Mouse (Mus musculus) midbrain, embryonic 12.5 days (tissue): Measurements from ENCODE around the gene Epha3. TPM values are rescaled to one million over a fixed set of nuclear protein-coding genes. Genes with fewer than 3 reads are reported as not detected.

ENCODE experiments used
- ATAC-seq: fragments of 200-750 bp; cut with Nextera tagmentation; 2 replicates; pipeline ENCODE4 v1.8.0; 2017; ENCODE audit warnings: low read depth, moderate TSS enrichment, moderate library complexity; ENCODE audit not compliant: low FRiP score
- H3K27ac ChIP-seq: fragments of 300-500 bp; sonication (generic); replicated peaks from 2 replicates; pipeline ENCODE4 v1.5.1; 2016; ENCODE audit warnings: mild to moderate bottlenecking
- H3K27me3 ChIP-seq: fragments of 300-500 bp; sonication (generic); 2 replicates; pipeline ENCODE4 v1.6.1; 2016; ENCODE audit warnings: mild to moderate bottlenecking
- H3K36me3 ChIP-seq: fragments of 300-500 bp; sonication (generic); 2 replicates; pipeline ENCODE4 v1.6.1; 2016
- H3K4me1 ChIP-seq: fragments of 300-500 bp; sonication (generic); 2 replicates; pipeline ENCODE4 v1.6.1; 2016
- H3K4me2 ChIP-seq: fragments of 300-500 bp; sonication (generic); replicated peaks from 2 replicates; pipeline ENCODE4 v1.6.1; 2016; ENCODE audit warnings: mild to moderate bottlenecking, moderate library complexity
- H3K4me3 ChIP-seq: fragments of 300-500 bp; sonication (generic); 2 replicates; pipeline ENCODE4 v1.5.1; 2016; ENCODE audit warnings: mild to moderate bottlenecking
- H3K9ac ChIP-seq: fragments of 300-500 bp; sonication (generic); replicated peaks from 2 replicates; pipeline ENCODE4 v1.6.1; 2016; ENCODE audit warnings: mild to moderate bottlenecking, moderate library complexity
- H3K9me3 ChIP-seq: fragments of 300-500 bp; sonication (generic); 2 replicates; pipeline ENCODE4 v1.6.1; 2016; ENCODE audit warnings: mild to moderate bottlenecking
- WGBS: fragments of 180-500 bp; shearing (Covaris S2); methylation state at CpG from one replicate; pipeline ENCODE4 v1.1.7; 2016; 5-methylcytosine and 5-hydroxymethylcytosine counted together
- polyA plus RNA-seq: library from polyadenylated mRNA; unstranded; fragments of >200 nt; fragmentation: Nextera tagmentation; extraction: Ambion mirVana; gene quantifications from 2 replicates; pipeline ENCODE4 v1.2.1, GENCODE M21; 2016

Gene Epha3
- polyA plus RNA-seq, 1 experiment from 2014 or later = 36.4 TPM

DNA sequence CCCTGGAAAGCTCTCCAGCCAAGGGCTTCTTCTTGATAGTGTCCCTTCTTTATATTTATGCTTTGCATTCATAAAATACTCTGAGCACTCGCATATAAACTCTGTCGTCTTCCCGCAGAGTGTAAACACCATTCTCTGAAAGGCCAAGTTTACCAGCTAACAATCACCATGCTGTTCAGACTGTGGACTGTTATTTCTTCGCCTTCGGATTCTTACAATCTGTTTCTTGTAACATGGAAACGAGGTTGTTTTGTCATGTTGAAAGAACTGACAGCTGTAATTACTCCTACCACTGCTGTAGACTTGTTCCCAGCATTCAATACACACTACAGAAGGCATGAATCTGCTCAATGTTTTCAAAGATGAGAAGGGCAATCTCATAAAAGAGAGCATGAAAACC lies 46.4 kb downstream of the Epha3 start:
- H3K27me3 ChIP-seq = no peaks in the 10 kb centered on the region
- 0 out of 2 replicates have a peak overlapping the region, but pooled peaks have one; percentile 20 for H3K27ac ChIP-seq
- no peak overlapping the region for H3K9ac ChIP-seq
- H3K4me2 ChIP-seq = no peak overlapping the region
- H3K9me3 ChIP-seq = no peaks in the 10 kb centered on the region
- ATAC-seq = peak; percentile 53; the same call in 1 of the 2 replicates
- no peak overlapping the region for H3K4me3 ChIP-seq
- no peaks in the 10 kb centered on the region for H3K36me3 ChIP-seq
- WGBS = 44% methylated on average over 6 of the region's 6 CpGs
- peaks cover 10% of the 10 kb centered on the region for H3K4me1 ChIP-seq

DNA sequence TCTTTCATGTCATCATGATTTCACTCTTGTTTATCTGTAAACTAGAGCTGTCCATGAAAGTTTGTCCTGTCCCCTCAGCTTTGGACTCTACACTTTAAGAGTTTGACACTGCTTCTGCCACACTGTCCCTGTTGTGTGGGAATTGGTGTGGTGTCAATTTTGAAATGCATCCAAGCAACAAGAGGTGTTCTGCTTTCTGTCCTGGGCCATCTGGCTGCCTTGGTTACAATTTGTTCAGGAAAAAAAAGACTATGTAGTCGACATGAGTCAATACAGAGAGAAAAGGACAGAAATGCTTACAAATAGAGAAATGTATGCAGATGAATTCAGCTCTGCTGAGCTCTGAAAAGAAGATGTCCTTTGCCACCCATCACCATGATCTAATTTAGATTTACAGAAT lies 47.3 kb downstream of the Epha3 start:
- H3K4me1 ChIP-seq = peaks cover 10% of the 10 kb centered on the region
- no peak overlapping the region for H3K9ac ChIP-seq
- 21% methylated on average over 1 of the region's 1 CpGs for WGBS
- H3K4me3 ChIP-seq = no peak overlapping the region
- 0 out of 2 replicates have a peak overlapping the region, but pooled peaks have one; percentile 17 for H3K27ac ChIP-seq
- no peak for ATAC-seq
- no peaks in the 10 kb centered on the region for H3K27me3 ChIP-seq
- H3K36me3 ChIP-seq = no peaks in the 10 kb centered on the region
- no peak overlapping the region for H3K4me2 ChIP-seq
- H3K9me3 ChIP-seq = no peaks in the 10 kb centered on the region

DNA sequence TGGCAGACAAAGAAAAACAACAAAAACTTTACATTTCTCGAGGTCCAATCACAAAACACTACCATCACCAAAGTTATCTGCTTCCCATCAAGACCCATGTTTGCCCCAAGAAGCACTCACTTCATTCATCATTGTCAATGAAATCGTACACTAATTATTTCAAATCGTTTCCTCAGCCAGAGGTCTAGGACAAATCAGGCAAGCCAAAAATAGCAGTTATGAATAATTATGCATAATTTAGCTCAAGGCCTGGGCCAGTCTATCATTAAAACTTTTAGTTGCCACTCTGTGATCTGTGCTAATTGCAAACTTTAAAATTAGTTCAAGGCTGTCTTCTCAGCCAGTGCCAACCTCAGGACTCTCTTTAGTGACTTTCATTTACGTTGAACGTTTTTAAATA lies 54.1 kb downstream of the Epha3 start:
- Histone ChIP-seq H3K9ac (no peak overlapping the region), H3K4me3 (no peak overlapping the region), H3K4me2 (no peak overlapping the region), H3K4me1 (peaks cover 12% of the 10 kb centered on the region), H3K9me3 (no peaks in the 10 kb centered on the region), H3K36me3 (no peaks in the 10 kb centered on the region), H3K27ac (no peak overlapping the region), H3K27me3 (no peaks in the 10 kb centered on the region)
- no peak for ATAC-seq
- 80% methylated on average over 5 of the region's 5 CpGs for WGBS

DNA sequence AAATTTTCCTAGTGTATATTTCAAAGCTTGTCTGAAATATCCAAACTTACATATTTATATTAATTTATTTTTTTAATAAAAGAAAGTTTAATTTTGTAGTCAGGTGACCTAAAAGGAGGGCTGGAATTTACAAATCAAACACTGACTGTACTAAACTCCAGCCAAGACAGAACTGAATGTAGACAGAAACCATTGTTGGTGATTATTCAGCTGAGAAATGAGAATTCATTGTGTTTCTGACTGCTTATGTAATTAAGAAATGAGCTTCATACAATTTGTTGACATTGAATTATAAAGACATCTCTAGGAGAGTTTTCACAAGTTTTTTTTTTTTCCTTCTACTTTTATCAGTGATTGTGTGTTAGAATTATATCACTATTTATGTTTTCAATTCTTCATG lies 55.0 kb downstream of the Epha3 start:
- Histone ChIP-seq H3K36me3 (no peaks in the 10 kb centered on the region), H3K27ac (no peak overlapping the region), H3K9ac (no peak overlapping the region), H3K27me3 (no peaks in the 10 kb centered on the region), H3K4me2 (no peak overlapping the region), H3K4me3 (no peak overlapping the region), H3K9me3 (no peaks in the 10 kb centered on the region), H3K4me1 (peaks cover 12% of the 10 kb centered on the region)
- ATAC-seq = no peak

DNA sequence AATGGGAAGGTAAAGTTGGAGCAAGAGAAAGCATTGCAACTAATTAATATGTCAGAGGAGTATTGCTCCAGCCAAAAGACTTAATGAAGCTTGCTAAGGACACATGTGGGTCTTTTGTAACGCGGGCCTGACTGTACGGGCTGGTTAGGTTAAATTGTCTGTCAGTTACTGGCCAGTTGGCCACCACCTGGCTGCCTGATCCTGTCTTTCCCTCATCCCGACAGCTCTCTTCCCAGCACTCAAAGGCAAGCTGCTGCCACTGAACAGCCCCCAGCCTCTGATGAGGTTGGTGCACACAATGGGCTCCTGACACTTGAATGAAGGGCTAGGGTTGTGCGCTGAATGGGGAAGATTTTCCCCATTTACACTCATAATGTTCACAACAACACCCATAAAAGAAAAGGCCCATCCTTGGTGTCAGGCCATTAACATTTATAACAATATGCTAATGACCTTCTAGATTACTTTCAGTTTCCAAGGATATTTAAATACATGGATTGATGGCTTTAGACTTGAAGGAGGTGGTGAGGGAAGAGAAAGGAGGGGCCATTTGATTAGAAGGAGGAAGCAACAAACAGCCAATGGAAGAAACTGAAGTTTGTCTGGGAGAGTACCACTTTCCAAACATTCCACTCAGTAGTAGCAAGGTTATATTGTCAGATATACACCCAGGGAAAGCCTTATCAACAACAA lies 57.4 kb downstream of the Epha3 start:
- peak overlapping the region; percentile 21; the same call in 1 of the 2 replicates for H3K4me2 ChIP-seq
- ATAC-seq = peak; percentile 97

DNA sequence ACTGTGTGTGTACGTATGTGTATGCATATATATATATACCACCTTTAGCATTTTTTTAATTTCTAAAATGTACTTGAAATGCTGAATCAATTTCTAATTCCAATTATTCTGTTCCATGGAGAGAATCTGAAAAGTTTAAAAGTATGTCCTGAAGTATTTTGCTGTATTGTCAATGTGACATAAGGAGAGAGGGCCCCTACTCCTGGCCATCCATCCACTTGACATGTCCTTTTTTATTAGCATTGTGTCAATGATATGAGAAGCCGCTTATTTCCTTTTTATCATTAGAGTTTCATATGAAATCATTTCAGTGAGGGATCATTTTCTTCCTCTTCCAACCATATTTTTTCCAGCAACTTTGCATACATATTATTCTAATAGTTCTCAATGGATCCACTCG lies 58.0 kb downstream of the Epha3 start:
- ATAC-seq = peak; percentile 14; the same call in 1 of the 2 replicates

More for the DNA sequence above, 57.4 kb downstream of the Epha3 start:
- WGBS = 19% methylated on average over 5 of the region's 5 CpGs
- Histone ChIP-seq H3K36me3 (no peaks in the 10 kb centered on the region), H3K4me3 (no peak overlapping the region), H3K27me3 (no peaks in the 10 kb centered on the region), H3K9ac (no peak overlapping the region), H3K4me1 (peaks cover 12% of the 10 kb centered on the region), H3K27ac (0 out of 2 replicates have a peak overlapping the region, but pooled peaks have one; percentile 46), H3K9me3 (no peaks in the 10 kb centered on the region)

DNA sequence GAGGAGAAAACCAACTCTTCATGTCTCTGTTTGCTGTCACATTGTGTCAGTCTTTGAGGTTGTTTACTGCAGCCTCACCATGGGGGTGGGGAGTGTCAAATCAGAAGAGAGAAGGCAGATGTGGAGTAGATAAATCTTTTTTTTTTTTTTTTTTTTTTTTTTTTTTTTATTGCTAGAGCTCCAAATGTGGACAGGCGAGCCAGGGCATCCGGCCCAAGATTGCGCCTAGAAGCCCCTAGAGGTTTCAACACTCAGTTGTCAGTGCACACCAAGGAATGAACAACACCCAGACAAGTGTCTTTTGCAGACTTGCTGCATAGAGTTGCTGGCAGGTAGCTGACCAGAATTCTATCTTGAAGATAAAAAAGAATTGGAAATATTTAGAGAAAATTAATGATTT lies 62.5 kb downstream of the Epha3 start:
- Histone ChIP-seq H3K9me3 (no peaks in the 10 kb centered on the region), H3K36me3 (no peaks in the 10 kb centered on the region), H3K27me3 (no peaks in the 10 kb centered on the region), H3K4me1 (peaks cover 3% of the 10 kb centered on the region), H3K9ac (no peak overlapping the region), H3K27ac (no peak overlapping the region), H3K4me2 (no peak overlapping the region), H3K4me3 (no peak overlapping the region)
- no peak for ATAC-seq
- WGBS = 83% methylated on average over 3 of the region's 3 CpGs

More for the DNA sequence above, 58.0 kb downstream of the Epha3 start:
- WGBS = 69% methylated on average over 3 of the region's 3 CpGs
- Histone ChIP-seq H3K27ac (0 out of 2 replicates have a peak overlapping the region, but pooled peaks have one; percentile 46), H3K9me3 (no peaks in the 10 kb centered on the region), H3K4me1 (peaks cover 12% of the 10 kb centered on the region), H3K27me3 (no peaks in the 10 kb centered on the region), H3K4me3 (no peak overlapping the region), H3K4me2 (peak overlapping the region; percentile 21; the same call in 1 of the 2 replicates), H3K36me3 (no peaks in the 10 kb centered on the region), H3K9ac (no peak overlapping the region)

DNA sequence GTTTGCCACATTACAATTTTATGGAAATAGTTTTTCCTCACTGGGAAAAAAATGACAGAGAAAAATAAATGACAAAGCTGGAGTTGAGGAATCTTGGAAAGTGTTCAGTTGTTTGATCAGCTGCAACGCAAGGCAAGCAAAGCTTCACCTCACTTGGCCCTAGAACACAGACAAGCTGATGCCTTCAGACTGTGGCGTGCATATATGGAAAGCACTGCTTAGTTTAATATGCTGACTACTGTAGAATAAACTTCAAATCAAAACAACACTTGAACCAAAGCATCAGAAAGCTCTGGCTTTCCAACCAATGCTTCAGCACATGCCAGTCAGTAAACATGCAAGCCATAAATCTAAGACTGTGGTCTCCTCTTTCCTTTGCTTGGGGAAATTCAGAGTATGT lies 65.6 kb downstream of the Epha3 start:
- 85% methylated on average over 2 of the region's 2 CpGs for WGBS
- no peak for ATAC-seq
- H3K4me3 ChIP-seq = no peak overlapping the region
- no peaks in the 10 kb centered on the region for H3K36me3 ChIP-seq
- H3K4me2 ChIP-seq = no peak overlapping the region
- H3K4me1 ChIP-seq = no peaks in the 10 kb centered on the region; the same call in 1 of the 2 replicates
- H3K27ac ChIP-seq = no peak overlapping the region
- no peak overlapping the region for H3K9ac ChIP-seq
- no peaks in the 10 kb centered on the region for H3K9me3 ChIP-seq
- no peaks in the 10 kb centered on the region for H3K27me3 ChIP-seq

DNA sequence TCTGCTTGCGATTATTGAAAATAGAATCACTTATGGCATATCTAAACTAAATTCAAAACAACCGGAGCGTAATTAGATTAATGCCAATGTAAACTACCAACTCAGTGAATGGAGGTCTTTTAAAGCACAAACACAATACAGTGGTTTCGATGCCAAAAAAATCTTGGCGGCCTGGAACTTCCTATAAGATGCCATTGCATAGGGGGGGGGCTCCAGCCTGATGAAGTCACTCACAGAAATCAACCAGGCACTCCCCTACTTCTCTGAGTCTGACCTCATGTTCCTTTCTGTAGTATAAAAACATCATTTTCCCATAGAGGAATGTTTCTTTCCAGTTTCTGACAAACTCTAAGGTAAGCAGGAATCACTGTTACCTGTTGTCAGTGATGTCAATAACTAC lies 69.7 kb downstream of the Epha3 start:
- no peak overlapping the region for H3K4me2 ChIP-seq
- H3K9me3 ChIP-seq = no peaks in the 10 kb centered on the region
- no peak overlapping the region for H3K27ac ChIP-seq
- WGBS = 81% methylated on average over 5 of the region's 5 CpGs
- ATAC-seq = no peak
- no peak overlapping the region for H3K4me3 ChIP-seq
- H3K27me3 ChIP-seq = no peaks in the 10 kb centered on the region
- H3K36me3 ChIP-seq = no peaks in the 10 kb centered on the region
- H3K4me1 ChIP-seq = no peaks in the 10 kb centered on the region; the same call in 1 of the 2 replicates
- no peak overlapping the region for H3K9ac ChIP-seq

DNA sequence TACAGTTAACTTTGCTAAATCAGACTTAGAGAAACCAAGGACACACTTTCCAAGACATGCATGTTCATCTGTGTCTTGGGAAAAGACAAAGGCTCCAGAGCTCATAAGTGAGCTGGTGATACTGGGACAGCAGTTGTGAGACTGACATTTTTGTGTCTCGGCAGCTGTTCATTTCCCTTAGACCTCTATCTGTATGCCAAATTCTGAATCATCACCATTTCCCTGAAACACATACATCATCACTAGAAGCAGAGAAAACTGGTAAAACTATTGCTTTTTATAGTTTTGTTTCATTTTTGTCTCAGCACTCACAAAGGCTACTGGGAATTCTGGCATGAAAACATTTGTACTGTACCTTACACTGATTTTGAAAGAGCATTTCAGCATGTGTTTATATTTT lies 70.2 kb downstream of the Epha3 start:
- no peaks in the 10 kb centered on the region for H3K9me3 ChIP-seq
- H3K4me3 ChIP-seq = no peak overlapping the region
- H3K4me2 ChIP-seq = no peak overlapping the region
- ATAC-seq = no peak
- no peak overlapping the region for H3K9ac ChIP-seq
- WGBS = 97% methylated on average over 1 of the region's 1 CpGs
- H3K36me3 ChIP-seq = no peaks in the 10 kb centered on the region
- no peak overlapping the region for H3K27ac ChIP-seq
- H3K4me1 ChIP-seq = no peaks in the 10 kb centered on the region; the same call in 1 of the 2 replicates
- H3K27me3 ChIP-seq = no peaks in the 10 kb centered on the region

DNA sequence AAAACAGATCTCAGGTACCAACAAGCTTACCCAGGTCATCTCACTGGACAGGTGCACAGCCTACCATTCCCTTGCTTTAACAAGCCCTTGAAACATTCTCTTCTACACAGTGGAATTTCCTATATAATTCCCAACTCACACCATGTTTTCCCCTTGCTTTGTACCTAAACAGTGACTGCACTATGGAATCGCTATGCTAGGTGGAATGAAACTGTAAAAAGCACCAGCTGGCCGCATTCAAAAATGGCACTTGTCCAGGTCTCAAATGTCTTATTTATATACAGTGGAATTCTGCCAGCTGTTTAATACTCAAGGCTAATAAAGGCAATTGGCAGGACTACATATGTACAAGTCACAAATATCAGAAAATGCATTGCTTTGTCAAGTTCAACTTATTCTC lies 71.9 kb downstream of the Epha3 start:
- H3K27ac ChIP-seq = no peak overlapping the region
- no peak overlapping the region for H3K9ac ChIP-seq
- H3K36me3 ChIP-seq = no peaks in the 10 kb centered on the region
- 93% methylated on average over 2 of the region's 2 CpGs for WGBS
- ATAC-seq = no peak
- H3K4me1 ChIP-seq = no peaks in the 10 kb centered on the region; the same call in 1 of the 2 replicates
- H3K27me3 ChIP-seq = no peaks in the 10 kb centered on the region
- H3K4me2 ChIP-seq = no peak overlapping the region
- H3K4me3 ChIP-seq = no peak overlapping the region
- H3K9me3 ChIP-seq = no peaks in the 10 kb centered on the region

DNA sequence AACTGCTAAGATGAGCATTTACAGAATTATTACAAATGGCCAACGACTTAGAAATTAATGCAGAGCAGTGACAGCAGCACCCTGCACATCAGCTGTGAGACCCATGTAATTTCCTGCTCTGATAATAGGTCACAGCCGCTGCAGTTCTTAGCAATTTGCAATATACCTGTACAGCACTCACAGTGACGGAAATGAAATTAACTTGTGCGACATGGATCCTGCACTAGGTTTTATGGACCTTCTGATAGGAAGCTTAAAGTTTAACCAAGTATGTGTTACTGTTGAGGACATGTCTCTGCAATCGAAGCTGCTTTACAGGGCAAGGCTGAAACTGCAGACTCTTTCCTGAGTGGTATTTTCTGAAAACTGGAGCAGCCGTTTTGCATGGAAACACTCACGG lies 80.4 kb downstream of the Epha3 start:
- no peak overlapping the region for H3K27ac ChIP-seq
- H3K36me3 ChIP-seq = no peaks in the 10 kb centered on the region
- no peak overlapping the region for H3K4me3 ChIP-seq
- no peaks in the 10 kb centered on the region for H3K9me3 ChIP-seq
- H3K4me1 ChIP-seq = no peaks in the 10 kb centered on the region
- no peak overlapping the region for H3K9ac ChIP-seq
- no peak for ATAC-seq
- 85% methylated on average over 7 of the region's 7 CpGs for WGBS
- H3K27me3 ChIP-seq = no peaks in the 10 kb centered on the region
- no peak overlapping the region for H3K4me2 ChIP-seq

DNA sequence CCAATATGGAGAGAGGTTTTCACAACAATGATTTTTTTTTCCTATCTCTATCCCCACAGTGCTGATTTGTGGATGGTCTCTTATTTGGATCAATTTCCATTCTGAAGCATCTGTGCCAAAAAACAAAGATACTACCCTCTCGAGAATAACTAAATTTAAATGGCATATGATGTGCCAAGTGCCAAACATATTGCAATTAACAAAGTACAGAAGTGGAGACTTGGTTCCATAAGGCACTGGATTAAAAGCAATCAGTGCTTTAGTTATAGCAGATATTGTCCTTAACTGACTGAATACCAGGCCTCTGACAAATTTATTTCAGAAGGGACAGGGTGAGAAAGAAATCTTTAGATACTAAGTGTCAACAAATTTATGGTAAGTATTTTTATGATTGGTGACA lies 81.9 kb downstream of the Epha3 start:
- H3K4me3 ChIP-seq = no peak overlapping the region
- H3K27me3 ChIP-seq = no peaks in the 10 kb centered on the region
- no peak overlapping the region for H3K4me2 ChIP-seq
- H3K9ac ChIP-seq = no peak overlapping the region
- H3K27ac ChIP-seq = no peak overlapping the region
- ATAC-seq = no peak
- 76% methylated on average over 1 of the region's 1 CpGs for WGBS
- no peaks in the 10 kb centered on the region for H3K36me3 ChIP-seq
- H3K9me3 ChIP-seq = no peaks in the 10 kb centered on the region
- no peaks in the 10 kb centered on the region for H3K4me1 ChIP-seq
